Mouse (Mus musculus) kidney, embryonic 15.5 days (tissue): ENCODE measurements around the gene Agrp. TPM values are rescaled to one million over a fixed set of nuclear protein-coding genes. Genes with fewer than 3 reads are reported as not detected.

Experiments
- ATAC-seq: fragments of 200-750 bp; cut with Nextera tagmentation; replicated peaks from 2 replicates; pipeline ENCODE4 v1.8.0; 2017; ENCODE audit warnings: moderate TSS enrichment; ENCODE audit not compliant: low FRiP score
- H3K27ac ChIP-seq: fragments of 300-500 bp; sonication (generic); 2 replicates; pipeline ENCODE4 v1.5.1; 2015; ENCODE audit warnings: mild to moderate bottlenecking, inconsistent platforms
- H3K27me3 ChIP-seq: fragments of 300-500 bp; sonication (generic); 2 replicates; pipeline ENCODE4 v1.6.1; 2015; ENCODE audit warnings: inconsistent platforms
- H3K36me3 ChIP-seq: fragments of 300-500 bp; sonication (generic); 2 replicates; pipeline ENCODE4 v1.6.1; 2015; ENCODE audit warnings: inconsistent platforms
- H3K4me1 ChIP-seq: fragments of 300-500 bp; sonication (generic); 2 replicates; pipeline ENCODE4 v1.6.1; 2015; ENCODE audit warnings: inconsistent platforms
- H3K4me2 ChIP-seq: fragments of 300-500 bp; sonication (generic); 2 replicates; pipeline ENCODE4 v1.6.1; 2015; ENCODE audit warnings: moderate library complexity, mild to moderate bottlenecking, inconsistent platforms
- H3K4me3 ChIP-seq: fragments of 300-500 bp; sonication (generic); replicated peaks from 2 replicates; pipeline ENCODE4 v1.5.1; 2015; ENCODE audit warnings: mild to moderate bottlenecking, inconsistent platforms
- H3K9ac ChIP-seq: fragments of 300-500 bp; sonication (generic); 2 replicates; pipeline ENCODE4 v1.6.1; 2015; ENCODE audit warnings: mild to moderate bottlenecking, inconsistent platforms
- H3K9me3 ChIP-seq: fragments of 300-500 bp; sonication (generic); replicated peaks from 2 replicates; pipeline ENCODE4 v1.6.1; 2016; ENCODE audit warnings: inconsistent platforms
- WGBS: fragments of 180-500 bp; shearing (Covaris S2); methylation state at CpG from one replicate; pipeline ENCODE4 v1.1.7; 2015; ENCODE audit warnings: mixed read lengths; 5-methylcytosine and 5-hydroxymethylcytosine counted together
- polyA plus RNA-seq: library from polyadenylated mRNA; unstranded; fragments of >200 nt; fragmentation: Nextera tagmentation; extraction: Ambion mirVana; gene quantifications from 2 replicates; pipeline ENCODE4 v1.2.1, GENCODE M21; 2015

The Agrp gene
- polyA plus RNA-seq, 1 experiment from 2014 or later, result 0.83 TPM

DNA sequence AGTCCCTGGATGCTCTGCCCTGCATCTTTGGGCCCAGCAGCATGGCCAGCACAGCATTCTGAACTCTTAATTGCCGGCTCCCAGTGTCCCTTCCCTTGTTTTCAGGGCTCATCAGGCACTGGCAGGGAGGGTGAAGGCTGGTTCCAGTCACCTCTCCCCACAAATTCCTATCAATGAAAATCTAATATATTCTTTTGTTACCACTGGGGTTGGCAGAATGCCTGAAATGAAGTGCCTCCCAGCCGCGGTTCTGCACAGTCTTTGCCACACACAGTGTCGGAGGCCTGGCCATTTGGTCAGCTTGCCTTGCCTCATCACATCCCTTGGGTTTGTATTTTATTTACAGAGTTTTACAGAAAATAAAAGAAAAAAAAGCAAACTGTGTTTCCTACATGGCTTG lies 15.4 kb downstream of the Agrp start:
- H3K4me1 ChIP-seq, result peaks cover 47% of the 10 kb centered on the region
- H3K4me2 ChIP-seq, result no peak overlapping the region; the same call in 1 of the 2 replicates
- WGBS, result 63% methylated on average over 4 of the region's 4 CpGs
- ATAC-seq, result no peak
- no peaks in the 10 kb centered on the region for H3K27me3 ChIP-seq
- no peak overlapping the region for H3K9ac ChIP-seq
- H3K4me3 ChIP-seq, result no peak overlapping the region; the same call in 1 of the 2 replicates
- peaks cover 63% of the 10 kb centered on the region for H3K36me3 ChIP-seq
- peak overlapping the region; percentile 92 for H3K27ac ChIP-seq
- H3K9me3 ChIP-seq, result no peaks in the 10 kb centered on the region

DNA sequence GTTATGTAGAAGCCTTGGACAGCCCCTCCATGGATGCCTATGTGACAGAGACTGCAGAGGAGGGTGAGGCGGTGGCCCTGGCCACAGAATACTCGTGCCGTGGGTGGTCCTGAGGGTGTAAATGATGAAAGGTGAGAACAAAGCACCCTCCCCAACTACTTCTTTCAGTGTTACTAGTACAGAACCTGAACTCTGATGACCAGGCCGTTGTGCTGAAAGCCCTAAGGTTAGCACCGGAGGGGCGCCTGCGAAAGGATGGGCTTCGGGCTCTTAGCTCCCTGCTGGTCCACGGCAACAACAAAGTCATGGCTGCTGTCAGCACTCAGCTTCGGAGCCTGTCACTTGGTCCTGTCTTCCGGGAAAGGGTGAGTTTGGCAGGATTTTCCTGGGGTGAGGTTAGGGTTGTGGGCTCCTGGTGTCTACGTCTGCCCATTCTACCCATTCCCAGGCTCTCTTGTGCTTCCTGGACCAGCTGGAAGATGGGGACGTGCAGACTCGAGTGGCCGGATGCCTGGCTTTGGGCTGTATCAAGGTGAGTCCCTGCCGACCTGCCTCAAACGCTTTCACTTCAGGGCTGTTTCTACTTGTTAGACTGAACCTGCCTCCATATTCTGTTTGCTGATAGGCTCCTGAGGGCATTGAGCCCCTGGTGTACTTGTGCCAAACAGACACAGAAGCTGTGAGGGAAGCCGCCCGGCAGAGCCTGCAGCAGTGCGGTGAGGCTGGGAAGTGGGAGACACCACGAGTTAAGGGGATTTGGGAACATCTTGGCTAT lies 16.1 kb downstream of the Agrp start:
- ATAC-seq, result no peak
- Histone ChIP-seq H3K4me2 (no peak overlapping the region), H3K9me3 (no peaks in the 10 kb centered on the region), H3K4me1 (peaks cover 47% of the 10 kb centered on the region), H3K9ac (no peak overlapping the region), H3K4me3 (no peak overlapping the region), H3K36me3 (peaks cover 71% of the 10 kb centered on the region), H3K27me3 (no peaks in the 10 kb centered on the region), H3K27ac (no peak overlapping the region)
- WGBS, result 88% methylated on average over 21 of the region's 21 CpGs

DNA sequence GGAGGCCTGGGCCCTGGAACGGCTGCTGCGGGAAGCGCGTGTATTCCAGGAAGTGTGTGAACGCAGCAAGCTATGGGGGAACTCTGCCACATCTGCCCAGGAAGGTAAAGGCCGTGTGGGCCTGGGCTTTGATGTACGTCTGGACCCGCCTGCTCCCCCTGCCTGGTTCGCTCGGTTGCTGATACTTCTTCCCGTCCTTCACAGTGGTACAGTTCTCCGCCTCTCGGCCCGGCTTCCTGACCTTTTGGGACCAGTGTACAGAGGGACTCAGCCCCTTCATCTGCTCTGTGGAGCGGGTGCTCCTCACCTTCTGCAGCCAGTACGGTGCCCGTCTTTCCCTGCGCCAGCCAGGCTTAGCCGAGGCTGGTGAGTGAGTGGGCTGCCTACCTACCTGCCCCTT lies 17.0 kb downstream of the Agrp start:
- Histone ChIP-seq H3K27me3 (no peaks in the 10 kb centered on the region), H3K9me3 (no peaks in the 10 kb centered on the region), H3K36me3 (peaks cover 80% of the 10 kb centered on the region), H3K9ac (no peak overlapping the region), H3K4me1 (peaks cover 43% of the 10 kb centered on the region), H3K4me2 (no peak overlapping the region), H3K4me3 (no peak overlapping the region), H3K27ac (no peak overlapping the region)
- ATAC-seq, result no peak
- 86% methylated on average over 19 of the region's 19 CpGs for WGBS

DNA sequence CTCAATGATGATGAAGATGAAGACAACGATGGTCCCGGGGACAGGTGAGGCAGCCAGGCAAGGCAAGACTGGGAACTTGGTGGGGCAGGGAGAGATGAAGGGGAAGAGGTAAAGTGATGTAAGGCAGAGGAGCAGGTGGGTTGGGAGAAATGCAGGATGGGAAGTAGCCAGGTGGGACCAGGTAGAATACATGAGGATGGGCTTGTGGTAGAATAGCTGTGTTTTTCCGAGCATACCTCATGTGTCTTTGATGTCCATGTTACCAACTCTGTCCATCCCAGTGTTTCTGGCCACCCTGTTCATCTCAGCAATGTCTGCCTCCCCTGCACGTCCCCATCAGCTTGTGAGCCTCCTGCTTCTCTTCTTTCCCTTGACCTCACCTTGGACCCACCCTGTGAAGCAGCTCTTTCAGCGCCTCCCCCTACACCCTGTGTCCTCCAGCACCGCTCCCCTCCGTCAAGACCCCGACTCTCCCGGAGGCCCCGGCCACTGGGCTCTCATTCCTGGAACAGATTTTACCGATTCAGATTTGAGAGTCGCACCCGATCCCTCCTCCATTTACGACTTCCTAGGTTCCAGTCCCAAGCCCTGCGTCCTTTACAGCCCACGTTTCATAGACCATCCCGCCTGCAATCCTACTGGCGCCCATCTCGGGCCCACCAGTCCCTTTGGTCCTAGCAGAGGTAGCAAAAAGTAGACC lies 18.2 kb downstream of the Agrp start:
- Histone ChIP-seq H3K27me3 (no peaks in the 10 kb centered on the region), H3K36me3 (peaks cover 83% of the 10 kb centered on the region), H3K4me3 (no peak overlapping the region), H3K4me1 (peaks cover 40% of the 10 kb centered on the region), H3K9ac (no peak overlapping the region), H3K27ac (no peak overlapping the region), H3K4me2 (no peak overlapping the region), H3K9me3 (no peaks in the 10 kb centered on the region)
- WGBS, result 92% methylated on average over 19 of the region's 19 CpGs
- no peak for ATAC-seq

DNA sequence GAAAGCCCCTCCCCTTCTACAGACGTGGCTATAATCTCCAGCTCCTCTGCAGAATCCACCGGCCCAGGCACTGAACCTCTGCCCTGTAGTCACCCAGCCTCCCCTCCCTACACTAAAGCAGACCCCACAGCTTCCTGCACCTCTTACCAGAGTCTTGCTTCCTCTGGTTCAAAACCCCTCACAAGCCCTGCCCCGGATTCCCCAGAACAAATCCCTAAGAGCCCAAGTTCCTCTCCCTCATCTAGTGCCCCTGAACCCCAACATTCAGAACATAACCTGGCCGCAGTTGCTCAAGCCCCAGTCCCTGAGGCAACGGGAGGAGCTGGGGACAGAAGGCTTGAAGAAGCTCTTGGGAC lies 18.9 kb downstream of the Agrp start:
- Histone ChIP-seq H3K4me1 (peaks cover 39% of the 10 kb centered on the region), H3K36me3 (peaks cover 78% of the 10 kb centered on the region), H3K4me2 (no peak overlapping the region), H3K9ac (no peak overlapping the region), H3K4me3 (no peak overlapping the region), H3K27me3 (no peaks in the 10 kb centered on the region), H3K27ac (no peak overlapping the region), H3K9me3 (no peaks in the 10 kb centered on the region)
- WGBS, result 93% methylated on average over 5 of the region's 5 CpGs
- ATAC-seq, result no peak

DNA sequence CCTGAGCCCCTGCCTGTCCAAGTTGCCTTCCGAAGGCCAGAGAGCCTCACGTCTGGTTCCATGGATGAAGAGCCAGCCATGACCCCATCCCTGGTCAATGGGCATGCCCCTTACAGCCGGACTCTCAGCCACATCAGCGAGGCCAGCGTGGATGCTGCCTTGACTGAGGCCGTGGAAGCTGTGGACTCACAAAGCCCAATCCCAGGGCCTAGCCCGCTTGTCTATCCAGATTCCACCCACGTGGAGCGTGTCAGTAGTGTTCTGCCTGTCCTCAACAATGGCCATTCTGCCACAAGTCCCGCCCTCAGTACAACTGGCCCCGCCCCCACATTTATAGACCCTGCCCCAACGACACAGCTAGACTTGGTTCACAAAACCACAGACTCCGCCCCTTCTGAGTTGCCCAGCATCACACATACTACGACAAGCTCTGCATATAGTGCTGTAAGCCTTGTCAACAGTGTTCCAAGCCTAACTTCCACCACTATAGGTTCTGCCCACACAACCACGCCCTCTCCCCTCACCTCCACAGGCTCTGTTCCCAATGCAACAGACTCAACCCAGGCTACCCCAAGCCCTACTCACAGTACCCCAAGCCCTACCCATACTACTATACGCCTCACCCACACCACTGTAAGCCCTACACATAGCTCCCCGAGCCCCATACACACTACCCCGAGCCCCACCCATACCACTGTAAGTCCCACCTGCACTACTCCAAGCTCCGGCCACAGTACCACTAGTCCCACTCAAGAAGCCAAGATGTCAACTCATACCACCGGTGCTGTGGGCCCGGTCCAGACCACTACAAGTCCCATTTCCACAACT lies 19.5 kb downstream of the Agrp start:
- H3K27me3 ChIP-seq, result 0 out of 2 replicates have a peak, but pooled peaks cover 1% of the 10 kb centered on the region
- H3K27ac ChIP-seq, result no peak overlapping the region
- 89% methylated on average over 21 of the region's 21 CpGs for WGBS
- no peaks in the 10 kb centered on the region for H3K9me3 ChIP-seq
- no peak overlapping the region for H3K4me2 ChIP-seq
- H3K9ac ChIP-seq, result no peak overlapping the region
- peaks cover 39% of the 10 kb centered on the region for H3K4me1 ChIP-seq
- H3K36me3 ChIP-seq, result peaks cover 78% of the 10 kb centered on the region
- H3K4me3 ChIP-seq, result no peak overlapping the region
- ATAC-seq, result no peak

DNA sequence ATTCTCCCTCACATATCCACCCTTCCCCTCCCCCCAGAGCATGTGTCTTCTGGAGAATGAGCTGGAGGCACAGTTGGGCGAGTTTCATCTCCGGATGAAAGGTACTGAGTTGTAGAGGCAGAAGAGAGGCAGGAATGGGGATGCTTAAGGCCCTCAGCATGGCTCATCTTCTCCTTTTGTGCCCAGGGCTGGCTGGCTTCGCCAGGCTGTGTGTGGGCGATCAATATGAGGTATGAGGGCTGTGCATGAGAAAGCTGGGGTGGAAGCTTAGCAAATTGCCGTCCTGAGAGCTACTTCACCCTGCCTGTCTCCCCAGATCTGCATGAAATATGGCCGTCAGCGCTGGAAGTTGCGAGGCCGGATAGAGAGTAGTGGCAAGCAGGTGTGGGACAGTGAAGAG lies 21.3 kb downstream of the Agrp start:
- WGBS, result 87% methylated on average over 9 of the region's 9 CpGs
- Histone ChIP-seq H3K4me2 (no peak overlapping the region), H3K36me3 (peaks cover 74% of the 10 kb centered on the region)

DNA sequence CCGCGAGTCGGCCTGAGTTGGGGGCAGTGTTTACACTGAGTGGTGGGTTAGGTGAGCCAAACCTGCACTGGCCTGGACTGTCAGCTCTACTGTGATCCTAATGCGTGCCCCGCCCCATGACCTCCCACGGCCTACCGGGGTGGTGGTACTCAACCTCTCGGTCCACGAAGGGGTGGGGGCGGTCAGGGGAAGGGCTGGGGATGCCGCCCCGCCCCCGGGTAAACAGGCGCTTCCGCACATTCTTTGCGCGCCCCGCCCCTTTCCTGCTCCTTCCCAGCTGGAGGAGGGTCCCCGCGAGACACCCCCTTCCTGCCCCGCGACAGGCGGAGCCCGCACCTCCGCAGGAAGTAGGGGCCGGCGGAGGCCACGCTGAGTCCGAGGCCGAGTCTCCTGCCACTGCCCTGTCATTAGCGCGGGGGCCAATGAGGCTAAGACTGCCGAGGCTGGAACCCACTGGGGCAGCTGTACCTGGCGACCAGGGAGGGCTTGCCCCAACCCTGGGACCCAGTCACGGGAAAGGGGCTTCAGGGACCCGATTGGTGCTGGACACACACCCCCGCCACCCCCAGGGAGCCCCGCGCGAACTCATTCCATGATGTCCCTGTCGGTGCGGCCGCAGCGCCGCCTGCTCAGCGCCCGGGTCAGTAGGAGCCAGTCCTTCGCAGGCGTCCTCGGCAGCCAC lies 23.2 kb downstream of the Agrp start:
- peaks cover 54% of the 10 kb centered on the region for H3K36me3 ChIP-seq
- ATAC-seq, result peak; percentile 74
- peak overlapping the region; percentile 51 for H3K4me3 ChIP-seq
- peak overlapping the region; percentile 61 for H3K9ac ChIP-seq
- H3K27me3 ChIP-seq, result peaks cover 11% of the 10 kb centered on the region; the same call in 1 of the 2 replicates
- no peaks in the 10 kb centered on the region for H3K9me3 ChIP-seq
- H3K27ac ChIP-seq, result no peak overlapping the region
- WGBS, result under 1% methylated on average over 50 of the region's 50 CpGs
- H3K4me1 ChIP-seq, result peaks cover 35% of the 10 kb centered on the region
- H3K4me2 ChIP-seq, result peak overlapping the region; percentile 93

More for the DNA sequence above, 21.3 kb downstream of the Agrp start:
- Histone ChIP-seq H3K27ac (no peak overlapping the region), H3K27me3 (peaks cover 11% of the 10 kb centered on the region; the same call in 1 of the 2 replicates), H3K9ac (no peak overlapping the region), H3K4me1 (peaks cover 27% of the 10 kb centered on the region), H3K9me3 (no peaks in the 10 kb centered on the region), H3K4me3 (no peak overlapping the region)
- ATAC-seq, result no peak

DNA sequence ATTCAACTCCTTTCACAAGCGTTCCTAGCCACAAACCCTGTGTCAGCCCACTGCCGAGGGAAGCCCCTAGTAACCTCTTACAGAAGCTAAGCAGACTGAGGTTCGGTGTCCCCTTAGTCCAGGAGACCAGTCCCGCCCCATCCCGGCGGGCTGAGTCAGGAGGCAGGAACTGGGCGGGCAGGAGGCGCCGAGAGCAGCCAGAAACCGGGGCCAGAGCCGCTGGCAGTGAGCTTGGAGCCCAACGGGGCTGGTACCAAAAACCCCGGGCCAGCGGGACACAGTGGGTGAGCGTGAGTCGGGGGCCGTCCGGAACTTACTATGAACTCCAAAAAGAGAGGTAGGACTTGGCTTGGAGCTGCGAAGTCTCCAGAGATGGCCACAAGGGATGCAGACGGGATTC lies 24.2 kb downstream of the Agrp start:
- peak overlapping the region; percentile 93 for H3K4me2 ChIP-seq
- peak overlapping the region; percentile 33; the same call in 1 of the 2 replicates for H3K9ac ChIP-seq
- H3K9me3 ChIP-seq, result no peaks in the 10 kb centered on the region
- no peak for ATAC-seq
- H3K27me3 ChIP-seq, result peaks cover 11% of the 10 kb centered on the region; the same call in 1 of the 2 replicates
- peaks cover 41% of the 10 kb centered on the region for H3K4me1 ChIP-seq
- H3K27ac ChIP-seq, result 0 out of 2 replicates have a peak overlapping the region, but pooled peaks have one; percentile 7
- peaks cover 45% of the 10 kb centered on the region for H3K36me3 ChIP-seq
- 4% methylated on average over 20 of the region's 20 CpGs for WGBS
- peak overlapping the region; percentile 51 for H3K4me3 ChIP-seq

DNA sequence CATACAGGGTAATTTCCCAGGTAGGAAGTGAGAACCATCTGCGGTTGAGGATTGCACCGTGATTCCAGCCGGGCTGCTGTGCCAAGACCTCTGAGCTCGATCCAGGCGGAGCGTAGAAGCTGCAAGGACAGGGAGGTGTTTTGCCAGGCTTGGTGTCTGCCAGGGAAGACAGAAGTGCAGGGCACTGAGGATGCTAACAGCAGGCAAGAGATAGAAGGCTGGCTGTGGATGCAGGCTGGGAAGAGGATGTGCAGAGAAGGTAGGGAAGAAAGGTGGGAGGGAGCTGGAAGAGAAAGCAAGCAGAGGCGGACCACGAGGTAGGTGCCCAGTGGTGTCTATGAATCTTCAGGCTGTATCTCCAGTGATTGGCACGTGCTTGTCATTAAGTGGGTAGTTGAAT lies 25.4 kb downstream of the Agrp start:
- Histone ChIP-seq H3K27ac (no peak overlapping the region), H3K4me2 (no peak overlapping the region), H3K36me3 (peaks cover 33% of the 10 kb centered on the region), H3K27me3 (peaks cover 11% of the 10 kb centered on the region; the same call in 1 of the 2 replicates), H3K4me3 (no peak overlapping the region), H3K4me1 (peaks cover 53% of the 10 kb centered on the region), H3K9ac (no peak overlapping the region), H3K9me3 (no peaks in the 10 kb centered on the region)
- 83% methylated on average over 9 of the region's 9 CpGs for WGBS
- no peak for ATAC-seq

DNA sequence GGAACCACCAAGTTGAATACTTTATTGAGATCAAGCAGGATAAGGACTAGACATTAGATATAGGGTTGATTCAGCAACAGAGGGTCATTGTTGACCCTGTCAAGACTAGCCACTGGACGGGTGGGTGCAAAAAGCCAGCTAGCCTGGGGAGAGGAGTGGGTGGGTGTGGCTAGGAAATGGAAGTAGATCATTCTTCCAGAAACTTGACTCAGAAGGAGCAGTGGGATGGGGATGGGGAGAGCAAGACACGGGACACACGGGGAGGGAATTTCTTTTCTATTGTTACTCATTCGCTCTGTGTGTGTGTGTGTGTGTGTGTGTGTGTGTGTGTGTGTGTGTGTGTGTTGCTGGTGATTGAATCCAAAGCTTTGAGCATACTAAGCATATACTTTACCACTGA lies 27.4 kb downstream of the Agrp start:
- Histone ChIP-seq H3K9me3 (no peaks in the 10 kb centered on the region), H3K4me2 (no peak overlapping the region), H3K4me1 (peaks cover 66% of the 10 kb centered on the region), H3K27ac (no peak overlapping the region), H3K36me3 (peaks cover 12% of the 10 kb centered on the region), H3K27me3 (peaks cover 11% of the 10 kb centered on the region; the same call in 1 of the 2 replicates), H3K9ac (no peak overlapping the region), H3K4me3 (no peak overlapping the region)
- 44% methylated on average over 4 of the region's 4 CpGs for WGBS
- no peak for ATAC-seq
